Mouse (Mus musculus) intestine, embryonic 14.5 days (tissue): ENCODE data around the gene Igsf3. TPM values are rescaled to one million over a fixed set of nuclear protein-coding genes. Genes with fewer than 3 reads are reported as not detected.

Experiments
- ATAC-seq: fragments of 200-750 bp; cut with Nextera tagmentation; replicated peaks from 2 replicates; pipeline ENCODE4 v1.8.0; 2017; ENCODE audit warnings: low read depth, moderate number of reproducible peaks, moderate TSS enrichment, moderate library complexity; ENCODE audit not compliant: low FRiP score, low TSS enrichment
- DNase-seq: peaks from one replicate; pipeline ENCODE4 v3.0.0-alpha.2; 2018; ENCODE audit warnings: low spot score
- H3K27ac ChIP-seq: fragments of 300-500 bp; sonication (generic); 2 replicates; pipeline ENCODE4 v1.5.1; 2014; ENCODE audit warnings: low read depth, mild to moderate bottlenecking, control low read depth
- H3K27me3 ChIP-seq: fragments of 300-500 bp; sonication (generic); replicated peaks from 2 replicates; pipeline ENCODE4 v1.6.1; 2014; ENCODE audit warnings: low read length, control low read depth; ENCODE audit not compliant: control insufficient read depth, insufficient read depth
- H3K36me3 ChIP-seq: fragments of 300-500 bp; sonication (generic); 2 replicates; pipeline ENCODE4 v1.6.1; 2014; ENCODE audit warnings: low read length, control low read depth; ENCODE audit not compliant: control insufficient read depth, insufficient read depth
- H3K4me1 ChIP-seq: fragments of 300-500 bp; sonication (generic); replicated peaks from 2 replicates; pipeline ENCODE4 v1.6.1; 2014; ENCODE audit warnings: low read length, control low read depth, mixed read lengths; ENCODE audit not compliant: control insufficient read depth, insufficient read depth
- H3K4me2 ChIP-seq: fragments of 300-500 bp; sonication (generic); 2 replicates; pipeline ENCODE4 v1.6.1; 2014; ENCODE audit warnings: low read length
- H3K4me3 ChIP-seq: fragments of 300-500 bp; sonication (generic); 2 replicates; pipeline ENCODE4 v1.5.1; 2014; ENCODE audit warnings: low read depth, low read length, control low read depth, mixed read lengths
- H3K9ac ChIP-seq: fragments of 300-500 bp; sonication (generic); 2 replicates; pipeline ENCODE4 v1.6.1; 2014; ENCODE audit warnings: mild to moderate bottlenecking, low read length
- H3K9me3 ChIP-seq: fragments of 300-500 bp; sonication (generic); 2 replicates; pipeline ENCODE4 v1.6.1; 2016; ENCODE audit warnings: low read length, control low read depth; ENCODE audit not compliant: control insufficient read depth
- WGBS: fragments of 180-500 bp; shearing (Covaris S2); extraction: QIAGEN DNeasy Blood & Tissue Kit; methylation state at CpG from one replicate; pipeline ENCODE4 v1.1.7; 2014; 5-methylcytosine and 5-hydroxymethylcytosine counted together
- polyA plus RNA-seq: library from polyadenylated mRNA; unstranded; fragments of >200 nt; fragmentation: Nextera tagmentation; extraction: Ambion mirVana; gene quantifications from 2 replicates; pipeline ENCODE4 v1.2.1, GENCODE M21; 2014

Gene Igsf3
- polyA plus RNA-seq, 1 experiment from 2014 or later, result 18.3 TPM

DNA sequence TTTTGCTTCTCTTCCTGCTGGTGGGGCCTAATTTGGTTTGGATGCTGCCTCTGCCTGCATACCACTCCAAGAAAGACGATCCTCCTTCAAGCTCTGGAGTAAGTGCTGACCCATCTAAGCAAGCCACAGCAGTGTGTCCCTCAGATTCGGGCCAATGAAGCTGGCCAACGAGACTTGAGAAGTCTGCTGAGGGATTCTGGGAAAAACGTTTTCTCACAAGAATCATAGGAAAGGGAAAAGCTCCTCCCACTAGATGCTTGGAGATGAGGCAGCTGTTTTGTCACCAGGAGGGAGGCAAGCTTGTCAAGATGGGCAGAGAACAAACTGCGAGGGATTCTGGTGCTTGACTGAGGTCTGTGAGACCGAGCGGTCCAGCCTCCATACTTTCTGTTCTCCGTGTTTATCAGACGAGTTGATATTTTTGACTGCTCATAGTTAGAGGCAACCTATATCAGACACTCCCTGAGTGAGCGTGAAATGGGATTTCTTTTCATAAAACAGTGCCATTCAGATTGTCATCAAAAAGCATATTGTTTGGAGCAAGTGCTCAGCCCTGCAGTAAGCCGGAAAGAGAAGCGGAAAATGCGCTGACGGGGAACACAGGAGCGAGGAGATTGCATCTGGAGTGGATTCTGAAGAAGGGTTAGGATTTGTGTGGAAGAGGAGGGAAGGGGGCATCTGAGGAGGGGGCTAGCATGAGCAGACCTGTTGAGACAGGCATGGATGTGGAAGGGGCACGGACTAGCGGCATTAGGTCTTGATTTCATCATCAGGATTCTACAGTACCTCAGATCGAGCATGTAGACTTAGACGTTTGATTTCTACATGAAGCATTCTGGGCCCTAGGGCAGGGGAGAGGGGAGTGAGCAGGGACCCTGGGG lies 17.0 kb downstream of the Igsf3 start:
- no peaks in the 10 kb centered on the region for H3K36me3 ChIP-seq
- no peaks in the 10 kb centered on the region for H3K27me3 ChIP-seq
- H3K4me3 ChIP-seq, result no peak overlapping the region
- DNase-seq, result no peak
- no peak for ATAC-seq
- H3K9me3 ChIP-seq, result no peaks in the 10 kb centered on the region
- 54% methylated on average over 19 of the region's 19 CpGs for WGBS
- H3K27ac ChIP-seq, result peak overlapping the region; percentile 8; the same call in 1 of the 2 replicates
- H3K4me2 ChIP-seq, result no peak overlapping the region
- no peak overlapping the region for H3K9ac ChIP-seq
- peaks cover 72% of the 10 kb centered on the region for H3K4me1 ChIP-seq

DNA sequence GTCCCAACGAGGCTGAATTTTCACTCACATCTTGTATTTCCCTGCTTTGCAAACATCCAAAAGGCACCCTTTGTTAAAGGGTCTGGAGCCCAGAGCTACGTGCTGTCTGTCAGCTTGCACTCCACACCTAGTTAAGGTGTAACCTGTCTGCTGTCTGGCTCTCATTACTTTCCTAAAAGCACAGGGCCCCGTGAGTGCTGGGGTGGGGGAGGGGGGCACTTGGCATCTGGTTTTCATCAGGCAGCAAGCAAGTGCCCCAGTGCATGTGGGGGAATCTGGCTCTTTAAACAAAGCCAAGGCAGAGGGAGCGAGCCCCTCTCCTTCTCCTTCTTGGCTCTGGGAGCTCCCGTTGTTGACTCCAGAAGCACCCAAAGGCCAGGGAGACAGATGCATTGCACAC lies 18.5 kb downstream of the Igsf3 start:
- 21% methylated on average over 5 of the region's 5 CpGs for WGBS
- Histone ChIP-seq H3K9me3 (no peaks in the 10 kb centered on the region), H3K4me2 (peak overlapping the region; percentile 5; the same call in 1 of the 2 replicates), H3K4me3 (no peak overlapping the region), H3K36me3 (no peaks in the 10 kb centered on the region), H3K9ac (no peak overlapping the region), H3K4me1 (peaks cover 75% of the 10 kb centered on the region), H3K27ac (peak overlapping the region; percentile 64), H3K27me3 (no peaks in the 10 kb centered on the region)
- ATAC-seq, result no peak; the same call in 1 of the 2 replicates
- DNase-seq, result no peak

DNA sequence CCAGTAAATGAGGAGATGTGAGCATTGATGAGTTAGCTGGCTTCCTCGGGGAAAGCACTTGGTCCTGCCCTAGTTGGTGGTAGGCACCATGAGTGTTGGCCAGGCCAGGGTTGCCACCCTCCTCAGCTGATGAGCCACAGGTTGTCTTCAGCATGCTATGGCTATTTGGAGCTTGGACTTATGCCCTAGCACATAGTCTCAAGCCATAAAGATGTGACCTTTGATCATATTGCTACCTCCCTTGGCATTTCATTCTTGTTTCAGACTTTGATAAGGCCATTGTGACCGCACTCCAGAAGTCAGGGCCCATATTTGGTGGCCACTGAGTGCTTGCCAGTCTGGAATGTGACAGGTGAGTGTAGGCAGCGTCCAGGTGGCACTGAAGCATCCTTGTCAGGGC lies 19.2 kb downstream of the Igsf3 start:
- Histone ChIP-seq H3K27me3 (no peaks in the 10 kb centered on the region), H3K9me3 (no peaks in the 10 kb centered on the region), H3K27ac (peak overlapping the region; percentile 64; the same call in 1 of the 2 replicates), H3K4me2 (no peak overlapping the region), H3K36me3 (no peaks in the 10 kb centered on the region), H3K4me3 (no peak overlapping the region), H3K4me1 (peaks cover 77% of the 10 kb centered on the region), H3K9ac (no peak overlapping the region)
- no peak for DNase-seq
- WGBS, result 62% methylated on average over 3 of the region's 3 CpGs
- no peak for ATAC-seq

DNA sequence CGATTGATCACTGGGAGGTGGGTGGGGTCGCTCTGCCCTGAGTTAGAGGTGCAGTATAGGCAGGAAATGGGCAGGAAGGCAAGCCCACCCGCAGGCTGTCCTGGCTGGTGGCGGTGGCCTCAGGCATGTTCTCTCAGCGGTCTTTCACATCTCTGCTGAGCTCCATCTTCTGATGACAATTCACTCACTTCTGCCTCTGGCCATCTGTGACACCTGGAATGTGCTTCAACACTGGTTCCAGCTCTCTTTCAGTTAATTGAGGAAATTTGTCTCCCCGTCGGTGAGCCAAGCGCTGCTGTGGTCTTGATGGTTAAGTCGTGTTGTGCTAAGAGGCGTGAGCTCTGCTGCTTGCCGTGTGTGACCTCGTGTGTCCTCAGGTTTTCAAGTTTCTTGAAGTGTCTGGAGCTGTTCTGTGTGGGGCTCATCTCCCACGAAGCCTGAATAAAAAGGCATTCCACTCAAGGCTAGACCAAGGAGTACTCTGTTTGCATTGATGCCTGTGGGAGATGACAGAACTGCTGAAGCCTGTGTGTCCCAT lies 19.9 kb downstream of the Igsf3 start:
- no peak for DNase-seq

DNA sequence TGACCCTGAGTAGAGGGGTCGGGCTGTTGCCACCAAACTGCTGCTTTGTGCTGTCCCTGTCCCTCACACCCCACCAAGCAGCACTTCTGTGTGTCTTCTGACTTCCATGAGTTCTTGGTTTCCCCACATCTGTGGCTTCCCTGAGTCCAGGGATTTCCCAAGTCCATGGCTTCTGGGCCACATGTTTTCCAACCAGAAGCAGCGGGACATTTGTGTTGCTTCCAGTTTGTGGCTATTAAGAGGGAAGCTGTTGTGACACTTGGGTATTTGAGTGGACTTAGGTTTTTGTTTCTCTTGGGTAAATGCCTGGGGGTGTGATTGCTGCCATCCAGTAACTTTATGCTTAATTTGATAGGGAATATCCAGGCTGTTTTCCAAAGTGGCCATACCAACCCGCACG lies 20.5 kb downstream of the Igsf3 start:
- DNase-seq, result no peak
- H3K4me1 ChIP-seq, result peaks cover 90% of the 10 kb centered on the region
- no peak overlapping the region for H3K27ac ChIP-seq
- no peak for ATAC-seq
- H3K9ac ChIP-seq, result no peak overlapping the region
- no peak overlapping the region for H3K4me2 ChIP-seq
- 74% methylated on average over 4 of the region's 4 CpGs for WGBS
- H3K9me3 ChIP-seq, result no peaks in the 10 kb centered on the region
- H3K36me3 ChIP-seq, result no peaks in the 10 kb centered on the region
- H3K4me3 ChIP-seq, result no peak overlapping the region
- no peaks in the 10 kb centered on the region for H3K27me3 ChIP-seq

More for the DNA sequence above, 19.9 kb downstream of the Igsf3 start:
- Histone ChIP-seq H3K4me2 (no peak overlapping the region), H3K36me3 (no peaks in the 10 kb centered on the region), H3K9ac (no peak overlapping the region), H3K27ac (no peak overlapping the region), H3K27me3 (no peaks in the 10 kb centered on the region), H3K4me3 (no peak overlapping the region), H3K9me3 (no peaks in the 10 kb centered on the region), H3K4me1 (peaks cover 84% of the 10 kb centered on the region)
- no peak for ATAC-seq
- 36% methylated on average over 13 of the region's 13 CpGs for WGBS

DNA sequence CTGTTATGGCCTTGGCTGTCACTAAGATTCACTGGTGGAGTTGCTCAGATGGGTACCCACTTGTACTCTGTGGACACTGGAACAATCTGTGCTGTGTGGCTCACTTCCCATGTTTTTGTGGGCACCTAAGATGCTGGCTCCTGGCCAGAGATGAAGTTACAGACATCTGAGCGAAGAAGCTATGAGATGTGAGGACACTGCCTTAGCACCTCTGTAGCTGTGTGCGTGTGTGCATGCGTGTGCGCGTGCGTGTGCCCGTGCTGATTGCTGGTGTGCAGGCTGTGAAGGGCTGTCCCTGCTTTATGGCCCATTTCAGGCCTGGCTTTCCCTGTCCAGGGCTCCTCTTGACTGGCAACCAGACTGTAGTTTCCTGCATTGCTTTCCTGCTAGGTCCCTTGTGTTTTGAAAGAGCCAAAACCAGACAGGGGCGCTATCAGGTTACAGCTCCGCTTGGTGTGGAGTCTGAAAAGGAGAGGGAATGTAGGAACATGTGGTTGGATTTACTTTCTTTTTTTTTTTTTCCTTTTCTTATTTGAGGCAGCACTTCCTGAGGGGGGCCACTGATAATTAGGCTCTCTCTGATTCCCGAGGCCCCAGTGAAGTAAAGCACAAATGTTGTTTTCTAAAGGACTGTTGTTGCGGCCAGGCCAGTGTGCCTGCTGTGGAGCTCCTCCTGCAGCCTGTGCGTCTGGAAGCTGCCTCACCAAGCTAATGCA lies 21.3 kb downstream of the Igsf3 start:
- DNase-seq, result no peak
- H3K4me1 ChIP-seq, result peaks cover 86% of the 10 kb centered on the region
- H3K9me3 ChIP-seq, result no peaks in the 10 kb centered on the region
- 0 out of 2 replicates have a peak overlapping the region, but pooled peaks have one; percentile 0 for H3K4me2 ChIP-seq
- ATAC-seq, result no peak
- no peak overlapping the region for H3K9ac ChIP-seq
- H3K4me3 ChIP-seq, result no peak overlapping the region
- no peaks in the 10 kb centered on the region for H3K36me3 ChIP-seq
- WGBS, result 30% methylated on average over 12 of the region's 12 CpGs
- H3K27ac ChIP-seq, result peak overlapping the region; percentile 17
- no peaks in the 10 kb centered on the region for H3K27me3 ChIP-seq

DNA sequence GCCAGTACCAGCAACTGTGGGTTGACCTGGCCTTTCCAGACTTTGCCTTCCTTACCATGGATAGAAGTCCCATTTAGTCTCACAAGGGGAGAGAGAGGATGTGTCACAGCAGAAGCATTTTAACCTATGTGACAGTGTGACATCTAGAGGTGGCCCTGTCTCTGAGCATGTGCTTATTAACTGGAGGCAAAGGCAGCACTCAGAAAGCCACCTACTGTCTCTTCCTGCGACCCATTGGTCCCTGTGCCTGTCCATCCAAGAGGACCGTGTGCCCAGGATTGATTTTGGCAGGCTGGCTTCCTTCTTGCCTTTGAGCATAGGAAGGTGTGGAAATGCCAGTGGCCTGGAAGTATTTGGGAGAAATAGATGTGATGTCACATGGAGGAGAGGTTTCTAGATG lies 22.0 kb downstream of the Igsf3 start:
- peak overlapping the region; percentile 17; the same call in 1 of the 2 replicates for H3K27ac ChIP-seq
- no peak for DNase-seq
- no peak for ATAC-seq
- no peaks in the 10 kb centered on the region for H3K9me3 ChIP-seq
- H3K4me2 ChIP-seq, result no peak overlapping the region
- 61% methylated on average over 2 of the region's 2 CpGs for WGBS
- H3K9ac ChIP-seq, result no peak overlapping the region
- H3K4me3 ChIP-seq, result no peak overlapping the region
- H3K27me3 ChIP-seq, result no peaks in the 10 kb centered on the region
- H3K4me1 ChIP-seq, result peaks cover 79% of the 10 kb centered on the region
- H3K36me3 ChIP-seq, result no peaks in the 10 kb centered on the region

DNA sequence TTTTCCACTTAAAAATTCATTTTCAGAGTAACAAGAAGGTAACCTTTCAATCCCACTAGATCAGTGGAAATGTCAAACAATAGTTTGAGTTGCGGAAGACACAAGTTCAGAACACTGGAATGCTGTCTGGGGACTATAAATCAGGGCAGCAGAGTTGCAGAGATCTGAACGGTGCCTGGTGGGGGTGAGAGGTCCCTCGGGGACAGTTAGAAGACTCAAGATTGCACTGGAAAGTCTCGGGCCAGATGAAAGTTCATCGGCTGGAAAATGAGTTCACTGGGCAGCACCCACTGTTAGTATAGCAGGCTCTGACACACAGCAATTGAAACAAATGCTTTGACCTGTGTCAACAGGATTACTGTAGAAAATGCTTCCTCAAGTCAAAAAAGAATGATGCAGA lies 24.6 kb downstream of the Igsf3 start:
- Histone ChIP-seq H3K9ac (no peak overlapping the region), H3K9me3 (no peaks in the 10 kb centered on the region), H3K36me3 (no peaks in the 10 kb centered on the region), H3K4me3 (no peak overlapping the region), H3K4me1 (peaks cover 79% of the 10 kb centered on the region), H3K4me2 (no peak overlapping the region), H3K27me3 (no peaks in the 10 kb centered on the region), H3K27ac (no peak overlapping the region)
- no peak for ATAC-seq
- 19% methylated on average over 5 of the region's 5 CpGs for WGBS
- no peak for DNase-seq
